Mouse (Mus musculus) lung, postnatal 14 days (tissue): ENCODE measurements around the gene Srebf2.

Experiments
- DNase-seq: peaks from one replicate; pipeline ENCODE4 v3.0.0; 2021

Gene Srebf2

GRCm38 (mm10) chr15:82184183-82184582 lies 37.2 kb downstream of the Srebf2 start:
- DNase-seq, result no peak

- no peak for DNase-seq
Observed at GRCm38 (mm10) chr15:82184656-82185055, 37.7 kb downstream of the Srebf2 start.

- DNase-seq, result no peak
Observed at GRCm38 (mm10) chr15:82185062-82185783, 38.2 kb downstream of the Srebf2 start.

GRCm38 (mm10) chr15:82186131-82186530 lies 39.1 kb downstream of the Srebf2 start:
- DNase-seq, result no peak

- no peak for DNase-seq
Observed at GRCm38 (mm10) chr15:82186931-82187330, 40.0 kb downstream of the Srebf2 start.

- DNase-seq, result no peak
Observed at GRCm38 (mm10) chr15:82187401-82187800, 40.4 kb downstream of the Srebf2 start.

GRCm38 (mm10) chr15:82187924-82188323 lies 40.9 kb downstream of the Srebf2 start:
- no peak for DNase-seq

- peak; percentile 42 for DNase-seq
Observed at GRCm38 (mm10) chr15:82188481-82189240, 41.7 kb downstream of the Srebf2 start.

- DNase-seq, result no peak
Observed at GRCm38 (mm10) chr15:82192617-82193016, 45.6 kb downstream of the Srebf2 start.

- no peak for DNase-seq
Observed at GRCm38 (mm10) chr15:82196300-82196699, 49.3 kb downstream of the Srebf2 start.

GRCm38 (mm10) chr15:82197246-82197750 lies 50.3 kb downstream of the Srebf2 start:
- DNase-seq, result no peak

GRCm38 (mm10) chr15:82197937-82198336 lies 51.0 kb downstream of the Srebf2 start:
- no peak for DNase-seq

GRCm38 (mm10) chr15:82198342-82198741 lies 51.4 kb downstream of the Srebf2 start:
- no peak for DNase-seq

GRCm38 (mm10) chr15:82199546-82199945 lies 52.6 kb downstream of the Srebf2 start:
- DNase-seq, result no peak

- DNase-seq, result no peak
Observed at GRCm38 (mm10) chr15:82202086-82202485, 55.1 kb downstream of the Srebf2 start.

GRCm38 (mm10) chr15:82203090-82203489 lies 56.1 kb downstream of the Srebf2 start:
- DNase-seq, result no peak

- DNase-seq, result no peak
Observed at GRCm38 (mm10) chr15:82203611-82204351, 56.8 kb downstream of the Srebf2 start.

- DNase-seq, result no peak
Observed at GRCm38 (mm10) chr15:82204680-82205371, 57.8 kb downstream of the Srebf2 start.

GRCm38 (mm10) chr15:82206365-82207104 lies 59.6 kb downstream of the Srebf2 start:
- DNase-seq, result peak; percentile 60

- no peak for DNase-seq
Observed at GRCm38 (mm10) chr15:82207105-82207459, 60.1 kb downstream of the Srebf2 start.

GRCm38 (mm10) chr15:82207504-82208219 lies 60.7 kb downstream of the Srebf2 start:
- no peak for DNase-seq
